Mouse (Mus musculus) liver, embryonic 16.5 days (tissue): ENCODE data around the gene Cacna2d3. TPM values are rescaled to one million over a fixed set of nuclear protein-coding genes. Genes with fewer than 3 reads are reported as not detected.

Source experiments
- ATAC-seq: fragments of 200-750 bp; cut with Nextera tagmentation; 2 replicates; pipeline ENCODE4 v1.8.0; 2017; ENCODE audit warnings: low read depth, mild to moderate bottlenecking, moderate number of reproducible peaks, moderate library complexity
- H3K27ac ChIP-seq: fragments of 300-500 bp; sonication (generic); 2 replicates; pipeline ENCODE4 v1.5.1; 2014; ENCODE audit warnings: mild to moderate bottlenecking, low read length
- H3K27me3 ChIP-seq: fragments of 300-500 bp; sonication (generic); 2 replicates; pipeline ENCODE4 v1.6.1; 2014; ENCODE audit warnings: low read depth, low read length, mixed read lengths; ENCODE audit not compliant: control insufficient read depth, insufficient read depth
- H3K36me3 ChIP-seq: fragments of 300-500 bp; sonication (generic); 2 replicates; pipeline ENCODE4 v1.6.1; 2014; ENCODE audit warnings: mild to moderate bottlenecking; ENCODE audit not compliant: control insufficient read depth, insufficient read depth
- H3K4me1 ChIP-seq: fragments of 300-500 bp; sonication (generic); 2 replicates; pipeline ENCODE4 v1.6.1; 2014; ENCODE audit warnings: low read depth, low read length, mixed read lengths; ENCODE audit not compliant: control insufficient read depth
- H3K4me2 ChIP-seq: fragments of 300-500 bp; sonication (generic); 2 replicates; pipeline ENCODE4 v1.6.1; 2014; ENCODE audit warnings: low read depth, low read length, mixed read lengths
- H3K4me3 ChIP-seq: fragments of 300-500 bp; sonication (generic); 2 replicates; pipeline ENCODE4 v1.5.1; 2014; ENCODE audit warnings: low read depth, mild to moderate bottlenecking, low read length
- H3K9ac ChIP-seq: fragments of 300-500 bp; sonication (generic); 2 replicates; pipeline ENCODE4 v1.6.1; 2014; ENCODE audit warnings: low read depth, low read length
- H3K9me3 ChIP-seq: fragments of 300-500 bp; sonication (generic); replicated peaks from 2 replicates; pipeline ENCODE4 v1.6.1; 2016; ENCODE audit warnings: low read length; ENCODE audit not compliant: control insufficient read depth
- WGBS: fragments of 180-500 bp; shearing (Covaris S2); extraction: QIAGEN DNeasy Blood & Tissue Kit; methylation state at CpG from one replicate; pipeline ENCODE4 v1.1.7; 2014; ENCODE audit not compliant: insufficient replicate concordance; 5-methylcytosine and 5-hydroxymethylcytosine counted together
- polyA plus RNA-seq: library from polyadenylated mRNA; unstranded; fragments of >200 nt; fragmentation: Nextera tagmentation; extraction: Ambion mirVana; gene quantifications from 2 replicates; pipeline ENCODE4 v1.2.1, GENCODE M21; 2015

Gene Cacna2d3
- polyA plus RNA-seq, 1 experiment from 2014 or later: 0.02 TPM

DNA sequence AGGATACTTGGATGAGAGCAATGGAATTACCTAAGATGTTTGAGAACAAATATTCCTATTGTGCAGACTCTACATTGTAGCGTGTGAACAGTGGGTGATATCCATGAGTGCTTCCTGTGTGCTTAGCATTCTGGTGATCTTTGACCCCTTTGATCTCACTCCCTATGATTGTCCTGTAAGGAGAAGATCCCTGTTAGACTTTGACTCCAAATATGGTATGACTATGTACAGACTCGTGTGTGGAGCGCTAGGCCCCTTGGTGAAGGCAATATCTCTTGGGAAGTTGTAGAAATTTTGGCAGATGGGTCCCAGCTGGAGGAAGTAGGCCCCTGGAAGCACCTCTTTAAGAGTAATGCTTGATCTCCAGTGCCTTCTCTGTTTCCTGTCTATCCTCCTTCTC, 829.1 kb downstream of the Cacna2d3 start:
- H3K27ac ChIP-seq: no peak overlapping the region
- H3K4me3 ChIP-seq: no peak overlapping the region
- H3K4me1 ChIP-seq: no peaks in the 10 kb centered on the region
- H3K27me3 ChIP-seq: no peaks in the 10 kb centered on the region
- no peaks in the 10 kb centered on the region for H3K36me3 ChIP-seq
- H3K9me3 ChIP-seq: no peaks in the 10 kb centered on the region
- no peak overlapping the region for H3K4me2 ChIP-seq
- 43% methylated on average over 3 of the region's 3 CpGs for WGBS
- no peak overlapping the region for H3K9ac ChIP-seq
- no peak for ATAC-seq

DNA sequence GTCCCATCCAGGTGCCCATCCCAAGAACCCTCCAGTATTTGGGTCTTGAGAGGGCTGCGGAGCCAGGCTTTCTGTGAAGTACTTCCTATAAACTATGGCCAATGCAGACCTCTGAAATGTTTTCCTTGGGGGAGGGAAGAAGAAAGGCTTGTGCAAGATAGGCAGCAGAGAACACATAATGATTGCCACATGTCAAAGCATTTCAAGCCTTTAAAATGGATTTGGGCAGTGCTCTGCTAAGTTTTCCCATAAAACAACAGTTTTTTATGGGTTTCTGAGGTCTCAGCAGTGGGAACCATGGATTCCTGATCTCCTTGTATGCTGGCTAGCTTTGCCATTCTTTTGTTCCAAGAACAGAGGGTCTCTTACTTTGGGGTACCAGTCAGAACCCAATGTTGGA, 834.3 kb downstream of the Cacna2d3 start:
- Histone ChIP-seq H3K4me2 (no peak overlapping the region), H3K4me1 (no peaks in the 10 kb centered on the region), H3K36me3 (no peaks in the 10 kb centered on the region), H3K27me3 (no peaks in the 10 kb centered on the region), H3K9ac (no peak overlapping the region), H3K27ac (no peak overlapping the region), H3K4me3 (no peak overlapping the region), H3K9me3 (no peaks in the 10 kb centered on the region)
- ATAC-seq: no peak
- WGBS: 59% methylated on average over 1 of the region's 1 CpGs

DNA sequence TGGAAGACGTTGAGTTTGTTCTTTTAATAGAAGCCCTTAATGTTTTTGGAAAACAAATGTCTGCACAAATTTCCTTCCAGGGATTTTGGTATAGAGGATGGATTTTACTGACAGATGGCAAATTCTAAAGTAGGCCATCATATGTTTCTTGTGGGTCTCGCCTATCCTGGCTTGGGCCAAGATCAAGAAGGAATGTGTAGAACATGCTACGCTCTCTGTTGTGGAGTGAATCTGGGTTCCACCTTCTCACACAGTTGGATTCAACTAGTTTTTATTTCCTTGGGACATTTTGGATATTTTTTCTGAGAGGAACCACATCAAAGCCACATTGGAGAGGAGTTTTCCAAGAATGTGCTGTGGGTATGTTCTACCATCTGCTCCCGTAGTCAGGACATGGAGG, 835.0 kb downstream of the Cacna2d3 start:
- no peaks in the 10 kb centered on the region for H3K36me3 ChIP-seq
- no peak overlapping the region for H3K4me3 ChIP-seq
- no peak for ATAC-seq
- no peaks in the 10 kb centered on the region for H3K27me3 ChIP-seq
- H3K4me1 ChIP-seq: no peaks in the 10 kb centered on the region
- no peak overlapping the region for H3K4me2 ChIP-seq
- no peak overlapping the region for H3K9ac ChIP-seq
- 62% methylated on average over 4 of the region's 4 CpGs for WGBS
- no peaks in the 10 kb centered on the region for H3K9me3 ChIP-seq
- no peak overlapping the region for H3K27ac ChIP-seq

DNA sequence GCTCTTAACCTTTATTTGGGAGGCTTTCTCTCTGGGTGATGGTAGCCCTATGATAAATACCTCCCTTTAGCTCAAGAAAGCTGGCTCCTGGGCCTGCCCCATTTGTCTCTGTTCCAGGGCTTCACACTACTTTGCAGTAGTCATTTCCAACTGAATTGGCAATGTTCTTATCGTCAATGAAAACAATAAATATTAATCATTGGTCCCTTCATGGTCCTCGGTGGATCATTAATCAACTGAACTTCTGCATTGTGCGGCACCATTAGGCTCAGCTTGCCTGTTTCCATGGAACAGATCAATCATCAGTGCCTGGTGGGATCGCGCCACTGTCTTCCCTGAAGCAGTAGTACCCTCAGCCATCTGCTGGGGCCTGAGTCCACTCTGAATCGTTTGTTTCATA, 850.7 kb downstream of the Cacna2d3 start:
- 63% methylated on average over 6 of the region's 6 CpGs for WGBS
- Histone ChIP-seq H3K27ac (no peak overlapping the region), H3K27me3 (no peaks in the 10 kb centered on the region), H3K9me3 (no peaks in the 10 kb centered on the region), H3K4me1 (no peaks in the 10 kb centered on the region), H3K36me3 (no peaks in the 10 kb centered on the region), H3K9ac (no peak overlapping the region), H3K4me2 (no peak overlapping the region), H3K4me3 (no peak overlapping the region)
- no peak for ATAC-seq

DNA sequence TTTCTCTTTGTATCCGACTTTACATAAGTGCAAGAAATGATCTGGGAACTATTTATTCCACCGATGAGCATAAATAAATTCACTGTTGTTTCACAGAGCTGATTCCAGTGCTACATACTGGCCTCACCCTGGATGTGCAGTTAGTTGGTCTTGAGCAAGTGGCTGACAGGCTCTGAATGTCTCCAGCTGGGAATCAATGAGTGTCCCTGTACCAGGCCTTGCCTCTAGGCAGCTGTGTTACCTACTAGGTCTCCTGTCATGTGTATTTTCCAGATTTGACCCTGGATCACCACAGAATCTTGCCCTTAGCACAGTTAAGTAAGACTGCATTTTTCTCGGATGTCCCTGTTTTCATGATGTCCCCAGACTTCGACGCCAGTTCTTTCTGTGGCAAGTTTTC, 851.3 kb downstream of the Cacna2d3 start:
- Histone ChIP-seq H3K9ac (no peak overlapping the region), H3K4me2 (no peak overlapping the region), H3K9me3 (no peaks in the 10 kb centered on the region), H3K4me3 (no peak overlapping the region), H3K36me3 (no peaks in the 10 kb centered on the region), H3K27me3 (no peaks in the 10 kb centered on the region), H3K4me1 (no peaks in the 10 kb centered on the region), H3K27ac (no peak overlapping the region)
- no peak for ATAC-seq
- WGBS: 64% methylated on average over 5 of the region's 5 CpGs

DNA sequence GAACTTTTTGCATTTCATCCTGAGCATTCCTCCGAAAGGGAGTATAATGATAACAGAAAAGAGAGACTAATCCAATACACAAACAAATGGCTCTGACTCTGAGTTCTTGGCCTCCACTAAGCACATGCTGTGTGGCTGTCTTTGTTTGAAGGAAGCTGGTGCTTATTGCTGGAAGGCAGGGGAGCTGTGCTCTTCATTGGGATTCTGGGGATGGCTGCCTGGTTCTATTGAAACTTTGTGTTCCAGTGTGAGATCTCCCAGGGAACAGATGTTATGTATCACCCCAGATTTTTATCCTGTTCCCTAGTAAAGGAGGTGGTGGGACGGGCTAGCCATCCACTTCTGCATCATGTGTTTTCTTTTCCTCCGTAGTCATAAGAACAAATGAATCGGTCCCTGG, 856.7 kb downstream of the Cacna2d3 start:
- H3K4me1 ChIP-seq: no peaks in the 10 kb centered on the region
- no peaks in the 10 kb centered on the region for H3K36me3 ChIP-seq
- no peak overlapping the region for H3K4me3 ChIP-seq
- 70% methylated on average over 4 of the region's 4 CpGs for WGBS
- ATAC-seq: no peak
- H3K9me3 ChIP-seq: no peaks in the 10 kb centered on the region
- H3K4me2 ChIP-seq: no peak overlapping the region
- H3K27me3 ChIP-seq: no peaks in the 10 kb centered on the region
- H3K9ac ChIP-seq: no peak overlapping the region
- H3K27ac ChIP-seq: no peak overlapping the region

DNA sequence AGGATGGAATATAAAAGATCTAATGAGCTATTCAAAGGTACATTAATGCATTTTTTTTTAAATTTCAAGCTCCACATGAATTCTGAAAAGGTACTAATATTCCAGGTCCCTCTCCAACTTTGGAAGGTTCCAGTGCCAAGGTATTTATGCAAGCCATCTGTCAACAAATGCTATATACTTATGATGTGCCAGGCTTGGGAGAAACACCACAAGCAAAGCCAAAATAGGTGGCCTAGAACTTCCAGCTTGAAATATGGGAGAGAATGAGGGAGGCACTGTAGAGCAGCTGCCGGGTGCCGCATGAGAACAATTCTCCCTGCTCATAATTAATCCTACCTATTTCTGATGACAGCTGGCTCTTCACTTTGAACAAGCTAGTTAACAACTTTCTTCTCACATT, 860.5 kb downstream of the Cacna2d3 start:
- no peak for ATAC-seq
- no peak overlapping the region for H3K9ac ChIP-seq
- no peak overlapping the region for H3K4me3 ChIP-seq
- H3K4me2 ChIP-seq: no peak overlapping the region
- H3K4me1 ChIP-seq: no peaks in the 10 kb centered on the region
- H3K27ac ChIP-seq: no peak overlapping the region
- WGBS: 86% methylated on average over 2 of the region's 2 CpGs
- H3K36me3 ChIP-seq: no peaks in the 10 kb centered on the region
- no peaks in the 10 kb centered on the region for H3K27me3 ChIP-seq
- H3K9me3 ChIP-seq: no peaks in the 10 kb centered on the region

Other genes starting within 250 kb of the Cacna2d3 start
- gene Selenok, start 246.4 kb upstream of the Cacna2d3 start, polyA plus RNA-seq: 154 and 164 TPM in 2 replicates